Mouse (Mus musculus): ENCODE results near the gene Cfap57. TPM values are rescaled to one million over a fixed set of nuclear protein-coding genes. Genes with fewer than 3 reads are reported as not detected.

The Cfap57 gene
- polyA plus RNA-seq, 1 experiment from 2014 or later = 0.41 TPM

Other genes starting within 250 kb of the Cfap57 start
- 12.1 and 13.2 TPM in 2 replicates for gene Szt2, start 211.5 kb downstream of the Cfap57 start, polyA plus RNA-seq (2014; fragmentation: Nextera tagmentation; extraction: Ambion mirVana)
- gene Med8, start 211.4 kb downstream of the Cfap57 start, polyA plus RNA-seq (2014; fragmentation: Nextera tagmentation; extraction: Ambion mirVana) = 106 and 109 TPM in 2 replicates
- gene Elovl1, start 192.7 kb downstream of the Cfap57 start, polyA plus RNA-seq (2014; fragmentation: Nextera tagmentation; extraction: Ambion mirVana) = 144 and 152 TPM in 2 replicates
- gene Cdc20, start 183.4 kb downstream of the Cfap57 start, polyA plus RNA-seq (2014; fragmentation: Nextera tagmentation; extraction: Ambion mirVana) = 259 and 273 TPM in 2 replicates
- gene Mpl, start 163.3 kb downstream of the Cfap57 start, polyA plus RNA-seq (2014; fragmentation: Nextera tagmentation; extraction: Ambion mirVana) = 0.31 and 0.46 TPM in 2 replicates
- gene Tie1, start 130.7 kb downstream of the Cfap57 start, polyA plus RNA-seq (2014; fragmentation: Nextera tagmentation; extraction: Ambion mirVana) = 17.2 and 18.8 TPM in 2 replicates
- gene 2610528J11Rik, start 93.8 kb downstream of the Cfap57 start, polyA plus RNA-seq (2014; fragmentation: Nextera tagmentation; extraction: Ambion mirVana) = 35.7 and 46.4 TPM in 2 replicates
- gene Tmem125, start 76.7 kb downstream of the Cfap57 start, polyA plus RNA-seq (2014; fragmentation: Nextera tagmentation; extraction: Ambion mirVana) = 8.5 and 9.3 TPM in 2 replicates
- 161 and 167 TPM in 2 replicates for gene Ebna1bp2, start within 50 bp of the Cfap57 start, polyA plus RNA-seq (2014; fragmentation: Nextera tagmentation; extraction: Ambion mirVana)
- gene Olfr62, start 38.2 kb upstream of the Cfap57 start, polyA plus RNA-seq (2014; fragmentation: Nextera tagmentation; extraction: Ambion mirVana) = not detected in 2 replicates
- not detected in 2 replicates for gene Olfr1342, start 72.0 kb upstream of the Cfap57 start, polyA plus RNA-seq (2014; fragmentation: Nextera tagmentation; extraction: Ambion mirVana)
- gene Olfr1341, start 82.7 kb upstream of the Cfap57 start, polyA plus RNA-seq (2014; fragmentation: Nextera tagmentation; extraction: Ambion mirVana) = not detected in 2 replicates
- not detected in 2 replicates for gene Olfr1340, start 99.4 kb upstream of the Cfap57 start, polyA plus RNA-seq (2014; fragmentation: Nextera tagmentation; extraction: Ambion mirVana)
- gene Olfr1339, start 111.4 kb upstream of the Cfap57 start, polyA plus RNA-seq (2014; fragmentation: Nextera tagmentation; extraction: Ambion mirVana) = not detected in 2 replicates
- gene Olfr1338, start 138.0 kb upstream of the Cfap57 start, polyA plus RNA-seq (2014; fragmentation: Nextera tagmentation; extraction: Ambion mirVana) = not detected in 2 replicates
- gene Olfr1337, start 161.8 kb upstream of the Cfap57 start, polyA plus RNA-seq (2014; fragmentation: Nextera tagmentation; extraction: Ambion mirVana) = not detected in 2 replicates
- not detected in 2 replicates for gene Olfr1335, start 189.2 kb upstream of the Cfap57 start, polyA plus RNA-seq (2014; fragmentation: Nextera tagmentation; extraction: Ambion mirVana)
- not detected in 2 replicates for gene Olfr1333, start 215.5 kb upstream of the Cfap57 start, polyA plus RNA-seq (2014; fragmentation: Nextera tagmentation; extraction: Ambion mirVana)
- not detected in 2 replicates for gene Olfr1331, start 243.9 kb upstream of the Cfap57 start, polyA plus RNA-seq (2014; fragmentation: Nextera tagmentation; extraction: Ambion mirVana)